Mouse (Mus musculus): ENCODE measurements around the gene Clta.

Clta gene

DNA sequence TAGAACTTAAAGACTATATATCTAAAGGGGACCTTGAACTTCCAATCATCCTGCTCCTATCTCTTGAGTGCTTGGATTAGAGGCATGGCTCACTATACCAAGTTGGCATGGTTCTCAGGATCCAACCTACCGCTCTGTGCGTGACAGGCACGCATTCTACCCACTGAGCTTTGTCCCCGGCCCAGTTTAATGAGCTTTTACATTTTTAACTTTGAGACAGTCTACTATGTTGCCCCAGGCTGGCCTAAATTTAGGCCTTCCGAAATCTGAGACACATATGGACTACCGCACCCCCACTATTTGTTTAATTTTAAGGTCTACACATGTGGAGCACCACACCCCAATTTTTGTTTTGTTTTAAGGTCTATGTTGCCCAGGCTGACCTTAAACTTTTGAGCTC lies 23.4 kb upstream of the Clta start:
- no peak for DNase-seq

DNA sequence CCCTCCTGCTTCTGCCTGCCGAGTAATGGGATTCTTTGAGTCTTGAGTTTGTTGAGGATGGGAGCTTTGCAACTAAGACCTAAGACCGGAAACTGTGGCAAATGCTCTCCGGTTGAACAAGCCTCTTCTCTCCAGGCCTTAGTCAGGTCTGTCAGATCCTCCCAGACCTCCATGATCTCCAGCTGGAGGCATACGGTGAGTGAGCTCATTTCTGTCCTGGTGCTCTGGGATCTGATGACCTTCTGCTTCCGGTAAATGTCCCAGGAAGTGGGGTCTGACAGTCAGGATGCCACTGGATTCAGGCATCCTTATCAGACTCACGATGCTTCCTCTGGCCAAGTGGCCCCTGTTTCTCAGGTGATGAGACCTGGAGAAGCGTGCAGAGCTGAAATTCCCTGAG lies 23.0 kb upstream of the Clta start:
- no peak for DNase-seq

DNA sequence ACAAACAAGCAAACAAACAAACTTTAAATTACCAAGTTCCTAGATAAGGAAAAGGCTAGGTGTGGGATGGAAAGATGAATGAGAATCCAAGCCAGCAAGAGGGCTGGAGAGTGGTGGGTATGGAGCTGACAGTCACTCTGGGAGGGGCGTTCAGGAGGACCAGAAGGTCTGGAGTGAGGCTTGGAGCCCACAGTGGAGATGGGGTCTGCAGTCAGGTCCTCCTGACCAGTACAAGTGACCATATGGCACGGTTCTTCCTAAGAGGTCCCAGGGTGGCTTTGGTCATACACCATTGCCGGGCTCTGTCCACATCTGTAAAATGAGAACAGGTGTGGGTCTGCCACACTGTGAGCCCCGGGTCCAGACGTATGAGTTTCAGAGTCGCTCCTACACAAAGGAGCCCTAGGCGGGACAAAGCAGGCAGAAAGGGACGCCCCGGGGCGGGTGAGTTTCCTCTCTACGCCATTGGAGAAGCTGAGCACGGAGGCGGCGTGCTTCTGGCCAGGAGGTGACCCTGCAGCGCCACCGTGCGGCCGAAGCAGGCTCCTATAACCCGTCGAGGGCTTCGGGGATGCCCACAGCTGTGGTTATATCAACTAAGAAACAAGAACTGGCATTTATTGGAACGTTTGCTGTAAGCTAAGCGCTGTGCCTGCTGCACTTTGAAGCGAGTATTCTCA lies 22.1 kb upstream of the Clta start:
- peak; percentile 96 to 98 for DNase-seq

DNA sequence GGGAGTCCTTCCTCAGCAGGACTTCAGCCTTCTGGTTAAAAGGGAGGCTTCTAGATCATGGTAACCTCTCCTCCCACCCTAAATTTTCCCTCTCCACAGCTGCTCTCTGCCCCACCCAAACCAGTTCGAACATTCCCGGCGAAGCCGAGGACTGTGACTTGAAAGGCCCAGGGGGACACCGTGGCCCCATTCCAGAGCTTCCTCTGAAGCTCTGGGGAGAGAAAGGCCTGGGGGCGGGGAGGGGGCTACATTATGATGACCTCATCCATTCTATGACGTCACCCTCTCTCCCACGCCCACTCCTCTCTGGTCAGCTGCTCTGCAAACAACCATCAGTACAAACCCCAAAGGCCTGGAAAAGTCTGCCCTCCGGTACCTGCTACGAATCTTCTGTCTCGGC lies 21.1 kb upstream of the Clta start, which contains the start of gene Ccin:
Ccin (plus strand) TSS at position 303 of the 400 bp plus-strand sequence.
- DNase-seq = peak in 1 of 2 experiments; percentile 18

DNA sequence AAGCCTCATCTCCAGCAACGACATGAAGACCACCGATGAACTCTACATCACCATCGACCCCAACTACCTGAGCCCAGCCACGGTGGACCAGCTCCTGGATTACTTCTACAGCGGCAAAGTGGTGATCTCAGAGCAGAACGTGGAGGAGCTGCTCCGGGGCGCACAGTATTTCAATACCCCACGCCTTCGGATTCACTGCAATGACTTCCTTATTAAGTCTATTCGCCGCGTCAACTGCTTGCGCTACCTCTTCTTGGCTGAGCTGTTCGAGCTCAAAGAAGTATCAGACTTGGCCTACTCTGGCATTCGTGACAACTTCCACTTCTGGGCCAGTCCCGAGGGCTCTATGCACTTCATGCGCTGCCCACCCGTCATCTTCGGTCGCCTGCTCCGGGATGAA lies 20.5 kb upstream of the Clta start:
- no peak for DNase-seq

DNA sequence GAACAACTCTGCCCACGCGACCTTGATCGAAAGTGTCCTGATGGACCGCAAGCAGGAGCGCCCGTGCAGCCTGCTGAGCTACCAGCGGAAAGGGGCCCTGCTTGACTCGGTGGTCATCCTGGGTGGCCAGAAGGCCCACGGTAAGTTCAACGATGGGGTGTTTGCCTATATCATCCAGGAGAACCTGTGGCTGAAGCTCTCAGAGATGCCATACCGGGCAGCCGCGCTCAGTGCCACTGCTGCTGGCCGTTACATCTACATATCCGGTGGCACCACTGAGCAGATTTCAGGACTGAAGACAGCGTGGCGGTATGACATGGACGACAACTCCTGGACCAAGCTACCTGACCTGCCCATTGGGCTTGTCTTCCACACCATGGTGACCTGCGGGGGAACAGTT lies 19.9 kb upstream of the Clta start:
- DNase-seq = no peak

DNA sequence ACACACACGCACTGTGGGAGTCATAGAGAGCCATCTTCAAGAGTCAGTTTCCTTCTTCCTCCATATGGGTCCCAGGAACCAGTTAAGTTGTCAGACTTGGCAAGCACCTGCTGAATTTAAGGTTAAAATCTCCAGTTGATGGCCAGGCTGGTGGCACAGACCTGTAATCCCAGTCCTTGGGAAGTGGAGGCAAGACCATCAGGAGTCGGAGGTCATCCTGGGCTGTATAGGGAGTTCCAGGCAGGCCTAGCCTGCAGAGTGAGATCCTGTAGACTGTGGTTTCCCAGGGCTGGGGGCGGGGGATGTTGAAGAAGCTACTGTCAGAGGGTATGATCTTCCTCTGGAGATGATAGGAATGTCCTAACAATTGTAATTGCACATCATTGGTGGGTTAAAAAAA lies 15.3 kb upstream of the Clta start:
- no peak for DNase-seq

DNA sequence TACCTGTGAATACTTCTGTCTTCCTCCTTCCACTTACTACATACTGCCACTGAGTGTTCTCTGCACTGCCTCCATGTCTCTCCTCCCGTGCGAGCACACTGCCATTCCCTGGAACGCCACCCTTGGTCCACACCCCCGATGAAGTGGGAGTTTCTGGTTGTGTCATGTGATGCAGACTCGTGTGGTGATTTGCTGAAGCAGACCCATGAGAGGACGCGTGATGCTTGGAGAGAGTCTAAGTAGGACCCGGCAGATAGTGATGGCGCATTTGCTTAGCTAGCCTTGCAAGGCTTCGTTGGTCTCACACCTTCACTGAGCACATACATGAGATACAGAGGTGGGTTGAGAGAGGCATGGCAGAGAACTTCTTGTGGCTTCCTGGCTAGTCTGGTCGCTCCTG lies 11.2 kb upstream of the Clta start:
- no peak for DNase-seq

DNA sequence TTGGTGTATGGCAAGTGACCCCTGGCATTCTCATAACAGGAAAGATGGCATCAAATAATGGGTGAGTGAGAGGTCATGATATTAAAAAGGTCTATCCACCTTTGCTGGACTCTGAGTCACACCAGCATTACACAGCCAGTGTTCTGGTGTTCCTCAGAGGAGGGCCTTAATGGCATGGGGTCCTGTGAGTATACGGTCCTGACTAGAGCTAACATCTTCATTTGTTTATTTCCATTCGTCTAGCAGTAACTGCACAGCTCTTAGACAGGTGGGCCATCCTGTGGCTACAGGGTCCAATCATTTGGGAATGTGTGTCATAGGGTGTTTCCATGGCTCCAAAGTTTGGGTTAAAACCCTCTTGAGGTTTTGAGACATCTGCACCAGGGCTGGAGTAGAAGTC lies 9.9 kb upstream of the Clta start:
- no peak for DNase-seq

DNA sequence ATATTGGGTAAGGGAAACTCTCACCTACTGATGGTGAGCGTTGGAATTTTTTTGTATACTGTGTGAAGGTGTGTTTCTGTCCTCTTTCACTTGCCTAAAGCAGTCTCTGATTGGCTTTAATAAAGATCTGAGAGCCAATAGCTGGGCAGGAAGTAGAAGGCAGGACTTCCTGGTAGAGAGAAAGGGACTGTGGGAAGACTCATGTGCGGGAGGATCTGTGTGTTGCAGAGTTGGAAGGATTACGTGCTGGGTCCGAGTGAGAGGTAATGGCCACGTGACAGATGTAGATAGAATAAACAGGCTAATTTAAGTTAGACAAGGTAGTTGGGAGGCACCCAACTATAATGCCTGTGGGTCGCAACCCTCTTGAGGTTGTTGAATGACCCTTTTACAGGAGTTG lies 630 bp upstream of the Clta start:
- no peak for DNase-seq

DNA sequence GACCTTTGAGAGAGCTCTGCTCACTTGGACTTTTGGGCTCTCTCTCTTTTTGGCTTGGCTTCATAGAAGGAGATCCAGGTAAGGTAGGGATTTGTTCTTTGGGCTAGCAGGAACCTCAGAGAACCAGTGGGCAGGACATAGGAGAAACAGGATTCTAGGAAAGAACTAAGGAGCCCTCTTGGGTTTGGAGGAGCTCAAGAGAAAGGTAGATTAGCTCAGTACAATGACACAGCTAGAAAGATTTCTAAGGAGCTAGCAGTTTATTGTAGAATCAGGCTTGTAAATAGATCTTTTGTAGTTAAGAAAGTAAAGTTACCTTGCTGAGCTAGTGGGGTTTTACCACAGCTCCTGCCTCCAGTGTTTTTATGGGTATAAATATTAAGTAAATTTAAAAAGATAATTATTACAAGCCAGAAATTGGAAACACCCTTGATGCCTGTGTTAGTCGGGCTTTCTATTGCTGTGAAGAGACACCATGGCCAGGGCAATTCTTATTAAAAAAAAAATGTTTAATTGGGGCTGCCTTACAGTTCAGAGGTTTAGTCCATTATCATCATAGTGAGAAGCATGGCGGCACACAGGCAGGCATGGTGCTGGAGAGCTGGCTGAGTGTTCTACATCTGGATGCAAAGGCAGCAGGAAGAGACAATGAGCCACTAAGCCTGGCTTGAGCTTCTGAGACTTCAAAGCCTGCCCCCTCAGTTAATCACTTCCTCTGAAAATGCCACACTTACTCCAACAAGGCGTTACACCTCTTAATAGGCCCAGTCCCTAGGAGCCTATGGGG lies 564 bp downstream of the Clta start:
- no peak for DNase-seq

DNA sequence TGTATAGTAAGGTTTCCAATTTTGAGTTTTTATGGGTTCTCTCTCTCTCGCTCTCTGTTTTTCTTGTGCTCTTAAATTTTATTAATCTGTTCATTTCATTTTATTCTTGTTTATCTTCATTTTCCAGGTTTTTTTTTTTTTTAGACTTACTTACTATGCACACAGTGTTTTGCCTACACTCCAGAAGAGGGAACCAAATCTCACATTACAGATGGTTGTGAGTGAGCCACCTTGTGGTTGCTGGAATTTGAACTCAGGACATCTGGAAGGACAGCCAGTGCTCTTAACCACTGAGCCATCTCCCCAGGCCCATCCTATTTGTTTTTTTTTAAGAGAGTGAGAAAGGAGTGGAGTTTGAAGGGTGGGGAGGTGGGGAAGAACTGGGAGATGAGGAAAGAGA lies 5.9 kb downstream of the Clta start:
- DNase-seq = no peak

DNA sequence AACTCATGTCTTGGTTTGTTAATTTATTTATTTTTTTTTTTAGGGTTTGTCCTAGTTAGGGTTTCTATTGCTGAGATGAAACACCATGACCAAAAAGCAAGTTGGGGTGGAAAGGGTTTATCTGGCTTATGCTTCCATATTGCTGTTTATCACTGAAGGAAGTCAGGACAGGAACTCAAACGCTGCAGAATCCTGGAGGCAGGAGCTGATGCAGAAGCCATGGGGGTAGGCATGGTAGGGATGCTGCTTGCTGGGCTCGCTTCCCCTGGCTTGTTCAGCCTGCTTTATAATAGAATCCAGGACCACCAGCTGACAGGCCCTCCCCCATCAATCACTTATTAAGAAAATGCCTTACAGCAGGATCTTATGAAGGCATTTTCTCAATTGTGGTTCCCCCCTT lies 6.6 kb downstream of the Clta start:
- no peak for DNase-seq

DNA sequence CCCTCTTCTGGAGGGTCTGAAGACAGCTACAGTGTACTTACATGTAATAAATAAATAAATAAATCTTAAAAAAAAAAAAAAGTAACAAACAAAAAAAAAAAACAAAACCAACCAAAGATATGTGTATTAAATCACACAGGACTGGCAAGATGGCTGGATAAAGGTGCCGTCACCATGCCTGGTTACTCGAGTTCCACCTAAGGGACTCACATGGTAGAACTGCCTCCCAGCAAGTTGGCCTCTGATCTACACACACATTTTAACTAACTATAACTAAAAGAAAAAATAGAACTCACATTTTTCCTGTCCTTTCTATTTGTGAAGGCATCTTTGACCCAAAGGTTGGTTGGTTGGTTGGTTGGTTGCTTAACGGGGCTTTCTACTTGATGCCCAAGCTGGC lies 7.5 kb downstream of the Clta start:
- peak in 1 of 2 experiments; percentile 22 for DNase-seq

DNA sequence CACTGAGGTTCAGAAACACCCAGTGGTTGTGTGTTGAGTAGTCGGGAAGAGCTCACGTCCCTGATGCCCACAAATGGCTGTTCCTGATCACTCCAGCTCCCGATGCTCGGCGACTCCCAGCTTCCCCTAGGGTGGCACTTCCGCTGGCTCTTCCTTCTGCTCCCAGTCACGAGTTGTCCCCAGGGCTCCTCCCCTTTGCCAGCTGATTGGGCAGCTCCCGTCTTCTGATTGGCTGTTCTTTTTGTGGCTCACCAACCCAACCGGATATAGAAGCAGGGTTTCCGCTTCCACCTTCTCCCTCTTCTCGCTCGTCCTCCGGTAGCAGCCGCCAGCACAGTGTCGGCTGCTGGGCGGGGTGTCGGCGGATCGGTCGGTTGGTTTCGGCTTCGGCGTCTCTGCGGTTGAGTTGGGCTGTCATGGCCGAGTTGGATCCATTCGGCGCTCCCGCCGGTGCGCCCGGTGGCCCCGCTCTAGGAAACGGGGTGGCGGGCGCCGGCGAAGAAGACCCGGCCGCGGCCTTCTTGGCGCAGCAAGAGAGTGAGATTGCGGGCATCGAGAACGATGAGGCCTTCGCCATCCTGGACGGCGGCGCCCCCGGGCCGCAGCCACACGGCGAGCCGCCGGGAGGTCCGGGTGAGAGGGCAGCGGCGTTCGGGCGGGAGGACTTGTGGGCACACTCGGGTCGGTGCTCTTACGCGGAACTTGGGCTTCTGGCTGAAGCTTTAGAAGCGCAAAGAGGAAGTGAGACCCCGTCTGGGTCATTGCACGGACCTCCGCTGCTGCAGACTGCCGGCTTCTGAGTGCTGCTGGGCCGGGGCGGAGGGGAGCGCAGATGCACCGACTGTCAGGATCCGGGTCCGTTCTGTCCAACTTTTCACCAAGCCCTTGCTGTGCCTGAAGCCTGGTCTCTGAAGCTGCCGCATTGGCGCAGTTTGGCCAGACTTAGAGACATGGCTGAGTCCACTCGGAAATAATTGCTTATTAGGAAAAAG lies 8.4 kb downstream of the Clta start:
- peak; percentile 96 to 98 for DNase-seq

DNA sequence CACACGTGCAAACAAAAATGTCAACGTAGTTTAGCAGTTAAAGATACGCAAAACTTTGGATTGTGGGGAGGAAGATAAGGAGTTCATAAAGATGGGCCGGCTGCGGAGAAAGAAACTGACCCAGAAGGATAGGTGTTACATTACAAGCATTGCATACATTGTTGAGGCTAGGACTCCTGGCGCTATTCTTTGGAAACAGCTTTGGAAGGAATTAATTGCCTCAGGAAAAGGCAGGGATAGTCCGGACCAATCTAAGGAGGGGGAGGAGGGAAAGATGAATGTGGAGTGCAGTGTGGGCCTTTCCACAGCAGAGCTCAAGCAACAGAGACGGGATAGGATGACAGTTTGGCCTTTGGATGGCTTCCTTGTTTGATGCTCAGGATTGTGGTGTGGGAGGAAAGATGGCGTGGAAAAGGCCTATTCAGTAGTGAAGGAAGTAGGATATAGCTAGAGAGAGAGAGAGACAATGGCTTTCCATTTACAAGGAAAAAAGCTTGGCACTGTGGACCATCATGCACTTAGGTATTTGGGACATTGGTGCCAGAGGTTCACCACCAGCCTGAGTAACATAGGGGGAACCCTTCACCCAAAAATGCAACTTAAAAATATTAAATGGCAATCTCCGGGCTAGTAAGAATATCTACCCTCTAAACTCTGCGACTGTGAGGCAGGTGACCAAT lies 9.3 kb downstream of the Clta start:
- DNase-seq = no peak

DNA sequence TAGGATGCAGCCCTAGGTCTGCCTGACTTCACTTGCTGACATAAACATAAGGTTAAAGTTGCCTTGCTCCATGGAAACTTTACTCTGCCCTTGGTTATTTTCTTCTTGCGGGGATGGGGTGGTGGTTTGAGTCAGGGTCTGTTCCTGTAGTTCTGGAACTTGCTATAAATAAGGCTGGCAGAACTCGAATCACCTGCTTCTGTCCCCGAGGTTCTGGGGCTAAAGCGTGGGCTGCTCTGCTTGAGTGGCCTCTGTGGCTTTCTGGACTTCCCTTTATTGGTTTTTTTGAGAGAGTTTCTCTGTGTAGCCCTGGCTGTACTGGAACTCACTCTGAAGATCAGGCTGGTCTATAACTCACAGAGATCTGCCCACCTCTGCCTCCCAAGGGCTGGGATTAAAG lies 11.8 kb downstream of the Clta start:
- no peak for DNase-seq

DNA sequence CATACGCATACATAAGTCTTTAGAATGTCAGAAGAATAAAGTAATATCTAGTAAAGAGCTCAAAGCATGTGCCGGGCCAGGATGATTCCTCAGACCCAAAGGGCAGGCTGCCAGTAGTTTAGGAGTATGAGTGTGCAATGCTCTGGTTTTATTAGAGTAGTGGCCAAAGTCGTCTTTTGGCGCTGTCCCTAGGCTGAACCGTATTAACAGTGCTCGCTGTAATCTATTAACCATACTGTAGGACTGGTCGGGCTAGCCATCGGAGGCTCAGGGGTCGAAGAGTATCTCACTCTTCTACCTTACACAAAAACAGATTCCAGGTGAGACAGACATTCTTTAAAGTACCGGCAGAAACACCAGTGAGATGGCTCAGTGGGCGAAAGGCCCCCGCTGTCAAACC lies 12.5 kb downstream of the Clta start:
- DNase-seq = no peak

DNA sequence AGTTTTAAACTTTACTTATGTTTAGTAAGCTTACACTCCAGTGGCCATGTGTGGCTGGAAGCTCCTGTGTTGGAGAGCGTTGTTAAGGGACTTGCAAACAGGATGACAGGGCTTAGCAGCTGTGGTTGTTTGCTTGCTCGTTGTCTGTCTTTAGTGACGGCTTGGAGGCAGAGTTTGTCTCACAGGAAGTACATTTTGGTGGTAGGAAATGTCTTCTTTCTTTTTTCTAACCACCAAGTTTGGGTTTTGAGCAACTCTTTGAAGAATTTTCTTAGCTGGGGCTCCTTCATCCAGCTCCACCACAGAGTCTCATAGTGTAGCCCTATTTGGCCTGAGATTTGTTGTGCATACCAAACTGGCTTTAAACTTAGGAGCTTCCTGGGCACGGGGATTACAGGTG lies 18.1 kb downstream of the Clta start:
- no peak for DNase-seq

DNA sequence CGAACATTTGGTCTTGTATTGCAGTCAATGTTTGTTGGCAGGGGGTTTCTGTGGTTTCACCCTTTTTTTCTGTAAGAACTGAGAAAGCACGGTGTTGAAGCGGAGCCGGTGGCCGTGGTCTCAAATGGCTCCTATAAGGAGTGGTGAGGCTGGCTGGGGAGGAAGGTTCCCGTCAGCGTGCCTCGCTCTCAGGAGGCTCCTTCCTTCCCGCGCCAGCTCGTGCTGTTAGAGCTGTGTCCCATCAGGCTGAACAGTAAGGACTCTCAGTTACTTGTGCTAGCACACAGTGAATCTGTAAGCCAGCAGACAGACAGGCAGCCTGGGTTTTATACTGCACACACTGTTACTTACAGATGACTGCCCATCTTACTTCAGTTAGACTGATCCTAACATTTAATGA lies 18.5 kb downstream of the Clta start:
- no peak for DNase-seq

DNA sequence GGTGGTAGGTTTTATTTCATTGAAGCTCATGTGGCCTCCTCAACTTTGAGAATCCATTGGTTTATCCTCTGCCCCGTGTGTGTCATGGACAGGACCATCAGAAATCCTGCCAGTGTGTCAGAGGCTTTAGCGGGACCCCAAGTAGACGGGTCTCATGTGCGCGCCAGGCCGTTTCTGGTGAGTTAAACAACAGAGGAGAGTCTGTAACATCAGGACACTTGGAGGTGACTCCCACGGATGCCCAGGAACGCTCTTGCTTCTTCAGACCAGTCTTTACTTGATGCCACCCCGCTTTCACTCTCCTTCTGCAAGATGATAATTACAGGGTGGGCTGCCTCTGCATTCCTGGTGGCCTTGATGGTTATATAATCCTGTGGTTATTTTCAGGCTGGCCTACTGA lies 19.4 kb downstream of the Clta start:
- no peak for DNase-seq

DNA sequence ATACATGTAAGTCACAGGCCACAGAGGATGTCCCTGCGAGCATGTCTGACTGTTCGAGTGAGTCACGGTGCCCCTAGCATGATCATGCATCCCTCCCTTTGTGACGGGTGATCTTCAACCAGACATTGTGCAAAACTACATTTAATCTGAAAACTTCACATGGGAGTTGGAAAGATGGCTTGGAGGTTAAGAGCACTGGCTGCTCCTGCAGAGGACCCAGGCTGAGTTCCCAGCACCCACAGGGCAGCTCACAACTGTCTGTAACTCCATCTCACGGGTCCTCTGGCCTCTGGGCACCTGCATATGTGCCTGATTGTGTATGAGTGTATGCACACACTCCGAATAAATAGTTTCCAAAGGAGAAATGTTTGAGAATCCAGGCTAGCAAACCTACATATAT lies 20.0 kb downstream of the Clta start:
- no peak for DNase-seq

DNA sequence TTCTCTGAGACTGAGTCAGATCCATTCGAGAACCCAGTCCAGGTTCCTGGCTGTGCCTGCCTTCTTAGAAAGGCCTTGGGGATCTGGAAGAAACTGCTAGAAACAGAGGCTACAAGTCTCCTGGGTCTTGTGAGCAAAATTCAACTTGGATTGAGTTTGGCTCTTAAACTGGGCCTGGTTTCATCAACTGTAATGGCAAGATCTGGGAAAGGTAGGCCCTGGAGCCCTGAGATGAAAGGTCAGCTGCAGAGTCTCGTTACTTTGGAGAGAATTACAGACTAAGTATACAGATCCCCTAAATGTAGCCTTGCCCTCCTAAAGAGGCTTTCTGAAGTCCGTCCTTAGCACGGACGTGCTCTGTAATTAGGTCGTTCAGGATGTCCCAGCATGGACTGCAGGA lies 21.3 kb downstream of the Clta start:
- no peak for DNase-seq

Data from cerebellum, postnatal 10 days (tissue).